Mouse (Mus musculus) urinary bladder, postnatal 4 days (tissue): ENCODE results near the gene Lce1k.
"Not testable (repeated sequence)": the region's sequence is repeated elsewhere in the genome, so short reads cannot be mapped to it uniquely, and the experiment has no call there.

Experiments used
- DNase-seq, 2 experiments: peaks; one replicate each; pipeline ENCODE4 v3.0.0; 2021 to 2022; ENCODE audit warnings: low spot score in 2 of 2

Gene Lce1k

GRCm38 (mm10) chr3:92807791-92808190 lies at the start of gene Lce1k:
TSS of gene Lce1k (minus strand) at chr3:92807891.
- no peak for DNase-seq

DNA sequence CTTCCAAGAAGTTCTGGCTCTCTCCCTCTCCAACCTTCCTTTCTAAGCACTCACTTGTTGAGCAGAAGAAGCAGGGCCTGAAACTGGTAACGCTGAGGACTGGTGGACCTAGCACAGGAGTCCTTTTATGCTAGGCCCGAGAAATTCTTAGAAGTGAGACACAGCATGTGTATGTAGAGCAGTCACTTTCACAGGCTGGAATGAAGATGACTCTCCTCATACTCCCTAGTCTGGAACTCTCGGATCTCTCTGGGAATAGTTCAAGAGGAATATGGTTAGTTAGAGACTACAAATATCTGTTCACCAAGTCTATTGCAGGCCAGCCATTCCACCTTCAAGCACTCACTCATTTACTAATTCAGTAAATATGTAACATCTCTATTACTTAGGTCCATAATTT lies 43.5 kb upstream of the Lce1k start, which contains the start of gene Lce1l:
TSS of gene Lce1l (minus strand) at position 101 of the 400 bp plus-strand sequence.
- no peak for DNase-seq

- DNase-seq = no peak
Observed at GRCm38 (mm10) chr3:92827108-92827507, 19.4 kb upstream of the Lce1k start, which contains the start of gene Kprp. TSS of gene Kprp (minus strand) at chr3:92827247.

GRCm38 (mm10) chr3:92825808-92826207 lies 18.1 kb upstream of the Lce1k start:
- no peak for DNase-seq

DNA sequence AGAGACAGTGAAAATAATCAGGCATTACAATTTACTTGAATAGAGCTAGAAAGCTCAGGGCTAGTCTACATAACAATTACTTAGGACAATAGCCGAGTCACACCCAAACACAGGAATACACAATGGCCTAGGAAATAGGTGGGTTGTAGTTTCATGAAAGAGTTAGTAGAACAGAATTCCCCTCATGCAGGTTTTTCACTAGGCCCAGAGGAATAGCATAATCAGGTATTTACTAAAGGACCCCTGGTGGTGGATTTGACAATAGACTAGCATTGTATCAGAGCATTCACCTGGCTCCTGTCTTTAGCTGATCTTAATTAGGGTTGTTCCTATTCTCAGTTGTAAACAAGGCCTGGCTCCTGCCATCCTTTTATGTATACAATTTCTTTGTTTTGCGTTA lies 8.3 kb upstream of the Lce1k start:
- not testable (repeated sequence) for DNase-seq

- DNase-seq = no peak
Observed at GRCm38 (mm10) chr3:92815581-92815980, 7.9 kb upstream of the Lce1k start.

GRCm38 (mm10) chr3:92790414-92790813 lies 17.3 kb downstream of the Lce1k start, which contains the start of gene Lce1j:
TSS of gene Lce1j (minus strand) at chr3:92790514.
- DNase-seq = no peak

DNA sequence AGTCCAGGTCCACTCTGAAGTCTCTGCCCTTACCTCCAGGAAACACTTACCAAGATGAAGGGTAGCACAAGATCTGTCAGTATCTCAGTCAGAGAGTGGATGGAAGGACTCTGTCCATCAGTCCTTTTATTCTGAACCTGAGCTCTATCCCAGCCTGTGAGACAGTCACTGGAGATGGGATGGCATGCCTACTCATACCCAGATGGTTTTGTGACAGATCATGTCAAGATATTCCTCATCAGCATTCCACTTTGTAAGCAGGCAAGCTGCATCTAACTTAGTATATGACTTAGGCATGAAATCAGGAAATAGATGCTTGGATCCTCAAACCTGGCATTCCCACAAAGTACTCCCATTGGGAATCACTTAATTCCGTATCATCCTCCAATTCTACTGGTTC lies 28.9 kb downstream of the Lce1k start, which contains the start of gene Lce1i:
TSS of gene Lce1i (minus strand) at position 101 of the 400 bp plus-strand sequence.
- no peak for DNase-seq

- DNase-seq = no peak
Observed at GRCm38 (mm10) chr3:92771573-92771972, 36.1 kb downstream of the Lce1k start.

- no peak for DNase-seq
Observed at GRCm38 (mm10) chr3:92764965-92765364, 42.7 kb downstream of the Lce1k start, which contains the start of gene Lce1h. TSS of gene Lce1h (minus strand) at chr3:92765065.
